Mouse (Mus musculus) lung, embryonic 15.5 days (tissue): Measurements from ENCODE around the gene Rnase12. TPM values are rescaled to one million over a fixed set of nuclear protein-coding genes. Genes with fewer than 3 reads are reported as not detected.
"Not testable (repeated sequence)": the region's sequence is repeated elsewhere in the genome, so short reads cannot be mapped to it uniquely, and the experiment has no call there.

Experiments used
- ATAC-seq: fragments of 200-750 bp; cut with Nextera tagmentation; 2 replicates; pipeline ENCODE4 v1.8.0; 2017; ENCODE audit warnings: moderate number of reproducible peaks, borderline replicate concordance; ENCODE audit not compliant: low FRiP score, low TSS enrichment; ENCODE audit errors: extremely low read depth
- H3K27ac ChIP-seq: fragments of 300-500 bp; sonication (generic); 2 replicates; pipeline ENCODE4 v1.5.1; 2015; ENCODE audit warnings: moderate library complexity, mild to moderate bottlenecking, inconsistent platforms
- H3K27me3 ChIP-seq: fragments of 300-500 bp; sonication (generic); 2 replicates; pipeline ENCODE4 v1.6.1; 2015; ENCODE audit warnings: inconsistent platforms
- H3K36me3 ChIP-seq: fragments of 300-500 bp; sonication (generic); 2 replicates; pipeline ENCODE4 v1.6.1; 2015; ENCODE audit warnings: inconsistent platforms
- H3K4me1 ChIP-seq: fragments of 300-500 bp; sonication (generic); 2 replicates; pipeline ENCODE4 v1.6.1; 2015; ENCODE audit warnings: inconsistent platforms
- H3K4me2 ChIP-seq: fragments of 300-500 bp; sonication (generic); 2 replicates; pipeline ENCODE4 v1.6.1; 2015; ENCODE audit warnings: inconsistent platforms, mild to moderate bottlenecking, moderate library complexity
- H3K4me3 ChIP-seq: fragments of 300-500 bp; sonication (generic); 2 replicates; pipeline ENCODE4 v1.5.1; 2015; ENCODE audit warnings: mild to moderate bottlenecking, inconsistent platforms
- H3K9ac ChIP-seq: fragments of 300-500 bp; sonication (generic); 2 replicates; pipeline ENCODE4 v1.6.1; 2015; ENCODE audit warnings: inconsistent platforms
- H3K9me3 ChIP-seq: fragments of 300-500 bp; sonication (generic); 2 replicates; pipeline ENCODE4 v1.6.1; 2016; ENCODE audit warnings: inconsistent platforms
- WGBS: fragments of 180-500 bp; shearing (Covaris S2); methylation state at CpG from one replicate; pipeline ENCODE4 v1.1.7; 2015; 5-methylcytosine and 5-hydroxymethylcytosine counted together
- polyA plus RNA-seq: library from polyadenylated mRNA; unstranded; fragments of >200 nt; fragmentation: Nextera tagmentation; extraction: Ambion mirVana; gene quantifications from 2 replicates; pipeline ENCODE4 v1.2.1, GENCODE M21; 2015

The Rnase12 gene
- polyA plus RNA-seq, 1 experiment from 2014 or later, result not detected

DNA sequence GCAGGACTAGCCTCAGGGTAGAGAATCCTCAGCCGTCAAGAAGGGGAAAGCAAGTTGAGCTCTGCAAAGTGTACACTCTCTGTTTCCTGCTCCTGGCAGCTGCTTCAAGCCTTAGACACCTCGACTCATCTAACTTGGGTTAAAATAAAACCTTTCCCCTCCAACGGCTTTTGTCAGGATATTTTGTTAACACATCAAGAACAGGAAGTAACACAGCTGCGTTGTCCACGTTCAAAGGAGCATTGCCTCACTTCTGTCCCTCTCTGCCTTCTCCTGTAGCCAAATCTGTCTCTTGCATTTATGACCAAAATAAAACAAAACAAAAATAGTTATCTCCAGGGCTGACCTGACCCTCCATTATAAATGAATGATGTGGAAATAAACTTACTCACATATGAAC is 9.6 kb downstream of the Rnase12 start:
- Histone ChIP-seq H3K4me1 (peaks cover 7% of the 10 kb centered on the region; the same call in 1 of the 2 replicates), H3K27me3 (no peaks in the 10 kb centered on the region), H3K4me3 (no peak overlapping the region), H3K27ac (no peak overlapping the region), H3K4me2 (no peak overlapping the region), H3K9ac (no peak overlapping the region), H3K9me3 (no peaks in the 10 kb centered on the region), H3K36me3 (no peaks in the 10 kb centered on the region)
- 15% methylated on average over 5 of the region's 5 CpGs for WGBS
- ATAC-seq, result peak; percentile 55; the same call in 1 of the 2 replicates

GRCm38 (mm10) chr14:51041769-51042168 is 15.7 kb downstream of the Rnase12 start, which contains the start of gene Rnase9:
TSS of gene Rnase9 (minus strand) at chr14:51041869.
- Histone ChIP-seq H3K9ac (no peak within 1 kb of the TSS), H3K9me3 (no peaks in the 10 kb centered on the region), H3K27ac (no peak within 1 kb of the TSS), H3K4me3 (no peak within 1 kb of the TSS), H3K27me3 (no peaks in the 10 kb centered on the region), H3K36me3 (no peaks in the 10 kb centered on the region), H3K4me2 (no peak within 1 kb of the TSS), H3K4me1 (no peaks in the 10 kb centered on the region)
- ATAC-seq, result no peak
- 78% methylated on average over 6 of the region's 6 CpGs for WGBS

DNA sequence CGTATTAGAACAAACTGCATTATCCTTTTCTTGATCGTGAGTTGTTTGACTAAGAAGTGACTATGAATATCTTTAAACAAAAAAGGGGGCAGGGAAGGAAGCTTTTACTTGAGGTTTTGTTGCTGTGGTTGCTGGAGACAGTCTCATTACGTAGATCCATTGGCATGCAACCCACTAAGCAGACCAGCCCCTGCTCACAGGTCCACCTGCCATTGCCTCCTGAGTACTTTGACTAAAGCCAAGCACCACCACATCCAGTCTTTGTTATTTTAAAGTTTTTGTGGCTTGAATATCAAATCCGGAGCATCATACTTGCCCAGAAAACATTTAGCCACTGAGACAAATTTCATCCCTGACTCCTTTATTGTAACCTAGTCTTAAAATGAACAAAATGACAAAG is 21.2 kb downstream of the Rnase12 start:
- Histone ChIP-seq H3K4me1 (no peaks in the 10 kb centered on the region), H3K4me2 (no peak overlapping the region), H3K9ac (no peak overlapping the region), H3K27ac (no peak overlapping the region), H3K4me3 (no peak overlapping the region), H3K36me3 (no peaks in the 10 kb centered on the region), H3K27me3 (no peaks in the 10 kb centered on the region), H3K9me3 (no peaks in the 10 kb centered on the region)
- 77% methylated on average over 4 of the region's 4 CpGs for WGBS
- no peak for ATAC-seq

GRCm38 (mm10) chr14:51035206-51035605 is 22.3 kb downstream of the Rnase12 start:
- 26% methylated on average over 1 of the region's 1 CpGs for WGBS
- Histone ChIP-seq H3K9me3 (no peaks in the 10 kb centered on the region), H3K4me3 (no peak overlapping the region), H3K9ac (no peak overlapping the region), H3K27me3 (no peaks in the 10 kb centered on the region), H3K4me2 (no peak overlapping the region), H3K36me3 (no peaks in the 10 kb centered on the region), H3K27ac (no peak overlapping the region), H3K4me1 (no peaks in the 10 kb centered on the region)
- no peak for ATAC-seq

- Histone ChIP-seq H3K27me3 (no peaks in the 10 kb centered on the region), H3K9me3 (no peaks in the 10 kb centered on the region), H3K27ac (no peak overlapping the region), H3K9ac (no peak overlapping the region), H3K36me3 (no peaks in the 10 kb centered on the region), H3K4me1 (no peaks in the 10 kb centered on the region), H3K4me3 (no peak overlapping the region), H3K4me2 (no peak overlapping the region)
- ATAC-seq, result no peak
- 61% methylated on average over 3 of the region's 3 CpGs for WGBS
Observed at GRCm38 (mm10) chr14:51027387-51028155, 29.9 kb downstream of the Rnase12 start.

DNA sequence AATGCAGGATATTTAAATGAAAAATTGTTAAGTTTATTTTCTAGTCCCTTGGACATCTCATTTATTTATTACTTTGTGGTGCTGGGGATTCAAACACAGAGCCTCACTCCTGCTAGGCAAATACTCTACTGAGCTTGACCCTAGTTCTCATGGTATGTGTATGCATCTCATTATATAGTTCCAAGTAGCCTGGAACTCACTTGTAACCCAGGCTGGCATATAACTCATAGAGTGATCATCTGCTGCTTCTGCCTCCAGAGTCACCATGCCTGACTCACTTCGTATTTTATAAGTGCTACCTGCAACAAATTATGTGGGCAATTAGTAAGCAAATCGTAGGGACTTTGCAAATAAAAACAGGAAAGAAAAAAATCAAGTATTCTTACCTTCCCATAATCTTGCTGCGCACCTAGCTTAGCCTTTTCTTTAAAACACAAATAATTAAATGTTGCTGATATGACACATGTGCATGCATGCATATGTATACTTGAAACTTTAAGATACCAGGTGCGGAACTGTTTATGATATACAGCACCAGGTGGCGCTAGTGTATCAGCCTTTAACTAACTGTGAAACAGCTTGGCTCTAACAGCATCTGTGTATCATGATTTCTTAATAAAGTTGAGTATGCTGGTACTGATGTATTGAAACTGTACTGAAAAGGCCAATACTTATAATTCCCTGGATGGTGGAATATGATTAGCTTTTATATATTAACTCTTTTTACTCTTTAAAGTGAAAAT is 30.9 kb downstream of the Rnase12 start:
- 40% methylated on average over 5 of the region's 5 CpGs for WGBS
- no peak overlapping the region for H3K27ac ChIP-seq
- H3K4me1 ChIP-seq, result no peaks in the 10 kb centered on the region
- no peaks in the 10 kb centered on the region for H3K36me3 ChIP-seq
- no peaks in the 10 kb centered on the region for H3K27me3 ChIP-seq
- no peak overlapping the region for H3K4me3 ChIP-seq
- no peaks in the 10 kb centered on the region for H3K9me3 ChIP-seq
- no peak overlapping the region for H3K4me2 ChIP-seq
- no peak for ATAC-seq
- no peak overlapping the region for H3K9ac ChIP-seq

DNA sequence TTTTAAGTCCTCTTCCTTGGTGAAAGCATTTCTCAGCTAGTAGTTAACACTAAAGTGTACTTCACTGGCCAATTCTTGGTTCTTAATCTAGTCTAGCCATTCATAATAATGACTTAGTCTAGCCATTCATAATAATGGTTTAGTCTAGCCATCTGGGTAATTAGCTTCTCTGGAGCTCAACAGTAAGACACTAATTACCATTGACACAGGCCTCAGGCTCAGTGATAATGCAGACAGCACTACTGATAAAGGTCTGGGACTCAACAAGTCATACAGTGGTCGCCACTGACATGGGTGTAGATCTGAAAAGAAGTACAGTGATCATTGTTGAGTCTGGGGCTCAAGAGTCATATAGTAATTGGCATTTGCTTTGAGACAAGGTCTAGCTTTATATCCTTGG is 32.6 kb downstream of the Rnase12 start:
- H3K4me3 ChIP-seq, result no peak overlapping the region
- H3K36me3 ChIP-seq, result no peaks in the 10 kb centered on the region

DNA sequence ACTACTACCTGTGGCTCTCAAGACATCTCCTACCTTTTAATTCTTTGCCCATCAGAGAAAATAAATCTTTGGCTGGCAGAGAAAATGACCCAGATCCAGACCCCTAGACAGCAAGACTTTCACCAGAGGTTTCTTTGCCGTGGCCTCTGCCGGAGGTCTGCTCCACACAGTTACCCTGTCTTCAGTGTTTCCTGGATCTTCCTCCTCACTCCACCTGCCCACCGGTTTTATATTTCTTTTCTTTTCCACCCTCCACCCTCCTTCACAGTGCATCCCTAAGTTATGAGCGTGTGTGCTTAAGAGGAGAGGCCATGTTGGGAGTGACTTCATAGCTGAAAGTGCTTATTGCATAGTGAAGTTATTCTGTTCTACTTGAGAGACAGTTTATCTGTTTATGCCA is 34.0 kb downstream of the Rnase12 start:
- H3K9ac ChIP-seq, result no peak overlapping the region
- H3K27me3 ChIP-seq, result no peaks in the 10 kb centered on the region
- H3K4me1 ChIP-seq, result no peaks in the 10 kb centered on the region
- H3K4me3 ChIP-seq, result no peak overlapping the region
- no peaks in the 10 kb centered on the region for H3K9me3 ChIP-seq
- H3K27ac ChIP-seq, result no peak overlapping the region
- no peaks in the 10 kb centered on the region for H3K36me3 ChIP-seq
- no peak for ATAC-seq
- WGBS, result 74% methylated on average over 4 of the region's 4 CpGs
- H3K4me2 ChIP-seq, result no peak overlapping the region

More for the DNA sequence above, 32.6 kb downstream of the Rnase12 start:
- no peaks in the 10 kb centered on the region for H3K9me3 ChIP-seq
- ATAC-seq, result no peak
- H3K27me3 ChIP-seq, result no peaks in the 10 kb centered on the region
- H3K27ac ChIP-seq, result no peak overlapping the region
- H3K4me2 ChIP-seq, result no peak overlapping the region
- H3K9ac ChIP-seq, result no peak overlapping the region
- H3K4me1 ChIP-seq, result no peaks in the 10 kb centered on the region
- WGBS, result 79% methylated on average over 1 of the region's 1 CpGs

DNA sequence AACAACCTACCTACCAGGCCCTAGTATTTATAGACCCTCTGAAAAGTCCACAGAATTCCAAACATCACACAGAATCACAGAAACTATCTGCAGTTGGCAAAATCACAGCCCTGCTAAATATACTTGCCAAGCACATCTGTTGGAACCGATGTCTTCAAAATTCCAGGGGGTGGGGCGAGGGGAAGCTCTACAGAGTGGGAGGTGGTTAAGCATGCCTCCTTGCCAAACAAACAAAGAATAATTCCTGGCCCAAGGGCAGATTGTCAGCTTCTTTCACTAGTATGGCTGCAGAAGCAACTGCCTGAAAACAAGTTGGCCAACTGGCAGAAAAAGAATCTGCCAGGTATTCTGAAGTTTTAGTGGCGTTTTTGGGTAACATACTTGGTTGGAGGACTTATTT is 40.2 kb downstream of the Rnase12 start:
- Histone ChIP-seq H3K9ac (no peak overlapping the region), H3K36me3 (no peaks in the 10 kb centered on the region), H3K27ac (no peak overlapping the region), H3K27me3 (no peaks in the 10 kb centered on the region), H3K9me3 (no peaks in the 10 kb centered on the region), H3K4me3 (no peak overlapping the region), H3K4me1 (no peaks in the 10 kb centered on the region), H3K4me2 (no peak overlapping the region)
- no peak for ATAC-seq
- 49% methylated on average over 3 of the region's 3 CpGs for WGBS

DNA sequence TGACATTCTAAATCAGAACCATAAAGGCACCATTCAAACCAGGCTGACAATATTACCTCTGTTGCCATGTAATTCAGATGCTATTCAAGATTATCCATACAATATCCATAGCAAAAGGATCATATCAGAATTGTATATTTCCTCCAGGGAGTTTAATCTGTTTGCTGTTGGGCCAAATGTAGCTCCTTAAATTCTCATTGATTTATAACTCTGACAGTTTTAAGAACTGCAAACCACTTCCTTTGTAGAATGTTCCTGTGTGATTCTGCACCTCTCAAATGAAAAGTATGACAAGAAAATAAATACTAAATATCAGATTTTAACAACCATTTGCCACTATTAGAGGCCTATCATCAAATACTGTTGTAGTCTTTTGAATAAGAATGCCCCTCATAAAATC is 41.7 kb downstream of the Rnase12 start:
- H3K4me3 ChIP-seq, result no peak overlapping the region
- H3K4me2 ChIP-seq, result no peak overlapping the region
- no peak overlapping the region for H3K9ac ChIP-seq
- no peaks in the 10 kb centered on the region for H3K9me3 ChIP-seq
- no peaks in the 10 kb centered on the region for H3K36me3 ChIP-seq
- no peaks in the 10 kb centered on the region for H3K27me3 ChIP-seq
- ATAC-seq, result no peak
- H3K4me1 ChIP-seq, result no peaks in the 10 kb centered on the region
- H3K27ac ChIP-seq, result no peak overlapping the region

DNA sequence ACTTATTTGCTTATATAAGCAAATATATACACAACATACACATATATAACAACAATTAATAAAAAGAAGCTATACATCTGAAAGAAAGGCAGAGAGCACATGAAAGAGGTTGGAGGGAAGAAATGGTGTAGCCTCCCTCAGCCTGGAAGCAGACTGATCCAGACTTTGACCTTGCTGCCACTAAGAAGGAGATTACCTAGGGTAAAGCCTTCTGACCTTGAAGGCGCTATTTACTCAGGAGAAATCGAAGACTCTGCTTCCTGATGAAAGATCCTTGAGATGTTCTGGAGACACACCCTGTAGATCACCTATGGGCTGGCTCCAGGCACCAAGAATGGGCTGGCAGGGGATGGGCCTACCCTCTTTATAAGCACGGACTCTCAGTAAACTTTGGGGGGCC is 42.7 kb downstream of the Rnase12 start:
- H3K9me3 ChIP-seq, H3K27ac ChIP-seq, ATAC-seq, H3K4me2 ChIP-seq, H3K27me3 ChIP-seq, H3K36me3 ChIP-seq, H3K9ac ChIP-seq, H3K4me1 ChIP-seq, H3K4me3 ChIP-seq: not testable (repeated sequence)
- WGBS, result 74% methylated on average over 3 of the region's 3 CpGs

DNA sequence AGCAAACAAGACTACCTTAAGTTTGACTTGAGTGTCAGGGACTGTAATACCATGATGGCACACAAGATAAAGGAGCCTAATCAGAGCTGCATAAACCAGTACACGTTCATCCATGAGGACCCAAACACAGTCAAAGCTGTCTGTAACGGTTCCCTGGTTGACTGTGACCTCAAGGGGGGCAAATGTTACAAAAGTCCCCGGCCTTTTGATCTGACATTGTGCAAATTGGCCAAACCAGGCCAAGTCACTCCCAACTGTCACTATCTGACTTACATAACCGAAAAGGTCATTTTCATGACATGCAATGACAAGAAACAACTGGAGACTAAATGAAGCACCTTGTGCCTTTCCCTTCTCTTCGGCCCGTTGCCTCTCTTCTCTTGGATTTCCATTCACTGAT is 47.9 kb downstream of the Rnase12 start:
- Histone ChIP-seq H3K27me3 (no peaks in the 10 kb centered on the region), H3K9me3 (no peaks in the 10 kb centered on the region), H3K4me2 (no peak overlapping the region), H3K27ac (peak overlapping the region; percentile 94), H3K4me1 (peaks cover 12% of the 10 kb centered on the region), H3K4me3 (no peak overlapping the region), H3K9ac (no peak overlapping the region), H3K36me3 (no peaks in the 10 kb centered on the region)
- 78% methylated on average over 6 of the region's 6 CpGs for WGBS
- no peak for ATAC-seq
